ENCODE assay signal across 13 mouse cellular contexts in genomic region chr7:140834968-140835757, GRCm38 (mm10). TPM values are rescaled to one million over a fixed set of nuclear protein-coding genes. Genes with fewer than 3 reads are reported as not detected.
DNase-seq lines count a peak whose midpoint lies in the region; ATAC-seq and TF ChIP-seq lines count a peak whose summit lies in the region.
"Had no signal": no experiment of that assay in that cellular context is flagged by ENCODE, and none has a peak within 500 bp of the region (broad histone marks: within the 10 kb centered on the region; RNA-seq: fewer than 3 reads in every experiment).

Gene Urah (plus strand): TSS chr7:140835018.

- TF ChIP-seq EP300 in liver, embryonic 14.5 days (IDR thresholded peaks at IDR 0.05; ENCODE audit: low read depth), result no peak

- 25% methylated on average over 20 of the region's 20 CpGs for WGBS in embryonic facial prominence, embryonic 15.5 days
- WGBS in liver, embryonic 14.5 days (ENCODE audit: insufficient replicate concordance), result 45% methylated on average over 20 of the region's 20 CpGs
- 35% methylated on average over 20 of the region's 20 CpGs for WGBS in stomach, embryonic 16.5 days

- ATAC-seq in embryonic facial prominence, embryonic 15.5 days (ENCODE audit: insufficient number of reproducible peaks, low FRiP score, low TSS enrichment, low read depth), result no peak; the same call in 1 of the 2 replicates
- peak; percentile 31; the same call in 1 of the 2 replicates for ATAC-seq in liver, embryonic 14.5 days (ENCODE audit: insufficient read depth)
- ATAC-seq in stomach, embryonic 16.5 days (ENCODE audit: insufficient read depth, low FRiP score), result peak; percentile 82

- H3K4me2 ChIP-seq in embryonic facial prominence, embryonic 15.5 days (replicated peaks), result peak within 1 kb of the TSS; percentile 24
- H3K4me2 ChIP-seq in liver, embryonic 14.5 days (ENCODE audit: low read depth), result peak within 1 kb of the TSS; percentile 32
- peak within 1 kb of the TSS; percentile 39 for H3K4me2 ChIP-seq in stomach, embryonic 16.5 days (ENCODE audit: low read depth, low read length)
- H3K4me2 ChIP-seq: embryonic facial prominence, embryonic 13.5 days; heart, embryonic 13.5 days had no signal

- intact Hi-C loops in gastrocnemius, postnatal 14 days (cut with DNase I; ENCODE audit: low total_unique reads), result no loop called here

- peak within 1 kb of the TSS; percentile 16 for H3K4me3 ChIP-seq in embryonic facial prominence, embryonic 15.5 days (replicated peaks)
- peak within 1 kb of the TSS in 1 of 2 experiments; percentile 5; a peak in 1 of 4 replicates for H3K4me3 ChIP-seq in liver, embryonic 14.5 days (ENCODE audit: insufficient read depth in 1 of 2, low read depth in 2 of 2, low read length in 2 of 2)
- peak within 1 kb of the TSS; percentile 30 for H3K4me3 ChIP-seq in stomach, embryonic 16.5 days (replicated peaks; ENCODE audit: low read length)
- H3K4me3 ChIP-seq: embryonic facial prominence, embryonic 13.5 days; heart, embryonic 13.5 days had no signal

- H3K9me3 ChIP-seq in embryonic facial prominence, embryonic 15.5 days (replicated peaks), result no peaks in the 10 kb centered on the region
- no peaks in the 10 kb centered on the region for H3K9me3 ChIP-seq in liver, embryonic 14.5 days (ENCODE audit: control insufficient read depth, low read length)
- H3K9me3 ChIP-seq in stomach, embryonic 16.5 days (replicated peaks; ENCODE audit: control insufficient read depth, low read length), result no peaks in the 10 kb centered on the region
- H3K9me3 ChIP-seq: embryonic facial prominence, embryonic 13.5 days; heart, embryonic 13.5 days had no signal

- no peaks in the 10 kb centered on the region for H3K27me3 ChIP-seq in embryonic facial prominence, embryonic 15.5 days
- H3K27me3 ChIP-seq in liver, embryonic 14.5 days (ENCODE audit: control insufficient read depth, insufficient read depth, low read length), result no peaks in the 10 kb centered on the region; the same call in 1 of the 2 replicates
- no peaks in the 10 kb centered on the region for H3K27me3 ChIP-seq in stomach, embryonic 16.5 days (ENCODE audit: control insufficient read depth, insufficient read depth, low read length)

- H3K9ac ChIP-seq in embryonic facial prominence, embryonic 15.5 days, result no peak within 1 kb of the TSS
- no peak within 1 kb of the TSS for H3K9ac ChIP-seq in liver, embryonic 14.5 days (replicated peaks)
- peak within 1 kb of the TSS; percentile 62 for H3K9ac ChIP-seq in stomach, embryonic 16.5 days (ENCODE audit: low read length)
- H3K9ac ChIP-seq: embryonic facial prominence, embryonic 13.5 days; heart, embryonic 13.5 days had no signal

- TF ChIP-seq CTCF in liver, embryonic 14.5 days (IDR thresholded peaks at IDR 0.05; ENCODE audit: low read depth), result no peak

- no peaks in the 10 kb centered on the region for H3K36me3 ChIP-seq in embryonic facial prominence, embryonic 15.5 days
- H3K36me3 ChIP-seq in liver, embryonic 14.5 days (replicated peaks; ENCODE audit: control insufficient read depth, insufficient read depth, low read depth), result no peaks in the 10 kb centered on the region
- no peaks in the 10 kb centered on the region for H3K36me3 ChIP-seq in stomach, embryonic 16.5 days (ENCODE audit: control insufficient read depth, insufficient read depth, low read length)
- H3K36me3 ChIP-seq: embryonic facial prominence, embryonic 13.5 days; heart, embryonic 13.5 days had no signal

- no peak within 1 kb of the TSS for H3K27ac ChIP-seq in embryonic facial prominence, embryonic 15.5 days (replicated peaks)
- no peak within 1 kb of the TSS for H3K27ac ChIP-seq in liver, embryonic 14.5 days
- peak within 1 kb of the TSS; percentile 25; the same call in 1 of the 2 replicates for H3K27ac ChIP-seq in stomach, embryonic 16.5 days (ENCODE audit: low read length)
- H3K27ac ChIP-seq: embryonic facial prominence, embryonic 13.5 days; heart, embryonic 13.5 days had no signal

- peak; percentile 40 for DNase-seq in kidney, adult 18-20 months
- no peak for DNase-seq in kidney, postnatal 14 days
- DNase-seq in liver, embryonic 14.5 days (ENCODE audit: low read depth in 3 of 3, low spot score in 3 of 3), result no peak
- DNase-seq in gastrocnemius, postnatal 14 days, result no peak
- DNase-seq in gastrocnemius, postnatal 10 days, result no peak
- DNase-seq in spleen, postnatal 10 days (ENCODE audit: low spot score in 2 of 2), result no peak

- H3K4me1 ChIP-seq in embryonic facial prominence, embryonic 15.5 days, result no peaks in the 10 kb centered on the region
- peaks cover 0 to 3% of the 10 kb centered on the region in 2 experiments; a peak in 1 of 4 replicates for H3K4me1 ChIP-seq in liver, embryonic 14.5 days (replicated peaks; ENCODE audit: control insufficient read depth in 2 of 2, insufficient read depth in 2 of 2, low read length in 1 of 2)
- H3K4me1 ChIP-seq in stomach, embryonic 16.5 days (ENCODE audit: control insufficient read depth, insufficient read depth, low read length), result 0 out of 2 replicates have a peak, but pooled peaks cover 7% of the 10 kb centered on the region
- H3K4me1 ChIP-seq: embryonic facial prominence, embryonic 13.5 days; heart, embryonic 13.5 days had no signal

RNA-seq across cellular contexts. Expression of gene Urah, which starts in this region (rescaled TPM):
- 38.8 and 42.6 TPM in 2 replicates for polyA plus RNA-seq in embryonic facial prominence, embryonic 15.5 days (2015; fragmentation: Nextera tagmentation; extraction: Ambion mirVana)
- polyA plus RNA-seq in liver, embryonic 14.5 days (2012; rRNA removed), result 8.3 and 9.1 TPM in 2 replicates
- 19.3 and 22.8 TPM in 2 replicates for polyA plus RNA-seq in liver, embryonic 14.5 days (2014; fragmentation: Nextera tagmentation; extraction: Ambion mirVana)
- 26.7 and 34.7 TPM in 2 replicates for polyA plus RNA-seq in stomach, embryonic 16.5 days (2015; fragmentation: Nextera tagmentation; extraction: Ambion mirVana)
- total RNA-seq in gastrocnemius, postnatal 14 days (2021), result not detected
- total RNA-seq in gastrocnemius, postnatal 10 days (2021), result not detected
- total RNA-seq: megakaryocyte, adult 5-6 weeks; neutrophil, adult 5-6 weeks had no signal
- polyA plus RNA-seq: brain, embryonic 14.5 days had no signal
